Mouse (Mus musculus) heart, adult 2 months (tissue): ENCODE results near the gene Olfr279. TPM values are rescaled to one million over a fixed set of nuclear protein-coding genes. Genes with fewer than 3 reads are reported as not detected.

Experiments
- DNase-seq, 2 experiments: peaks; one replicate each; pipeline ENCODE4 v3.0.0; 2021
- H3K27ac ChIP-seq: fragments of 200-600 bp; 2 replicates; pipeline ENCODE4 v1.8.1; 2022
- H3K27me3 ChIP-seq: fragments of 200-500 bp; 2 replicates; pipeline ENCODE4 v1.6.1; 2012; ENCODE audit warnings: mild to moderate bottlenecking, low read length, inconsistent platforms, mixed read lengths; ENCODE audit not compliant: control insufficient read depth, insufficient read depth
- H3K36me3 ChIP-seq: fragments of 200-500 bp; 2 replicates; pipeline ENCODE4 v1.6.1; 2012; ENCODE audit warnings: low read length, inconsistent platforms; ENCODE audit not compliant: control insufficient read depth, insufficient read depth
- H3K4me1 ChIP-seq: fragments of 200-500 bp; 2 replicates; pipeline ENCODE4 v1.6.1; 2011; ENCODE audit warnings: low read length; ENCODE audit not compliant: control insufficient read depth, insufficient read depth
- H3K4me3 ChIP-seq: fragments of 200-600 bp; 2 replicates; pipeline ENCODE4 v1.8.1; 2022
- H3K79me2 ChIP-seq: fragments of 200-500 bp; replicated peaks from 2 replicates; pipeline ENCODE4 v1.6.1; 2012; ENCODE audit warnings: mild to moderate bottlenecking, inconsistent platforms, low read length, moderate library complexity, mixed read lengths; ENCODE audit not compliant: control insufficient read depth, insufficient read depth
- H3K9ac ChIP-seq: fragments of 200-500 bp; 2 replicates; pipeline ENCODE4 v1.6.1; 2012; ENCODE audit warnings: low read depth, mild to moderate bottlenecking, control low read depth, inconsistent platforms, low read length, mixed read lengths
- CTCF ChIP-seq: fragments of 200-600 bp; IDR thresholded peaks from 2 replicates; pipeline ENCODE4 v1.8.1; 2022; ENCODE audit warnings: antibody characterized with exemption, mild to moderate bottlenecking, moderate library complexity
- EP300 ChIP-seq: fragments of 200-500 bp; IDR thresholded peaks from 2 replicates; pipeline ENCODE4 v1.6.1; 2011; ENCODE audit warnings: low read depth, low read length, control low read depth; ENCODE audit not compliant: insufficient read depth
- POLR2A ChIP-seq: fragments of 200-500 bp; IDR thresholded peaks from 2 replicates; pipeline ENCODE4 v1.6.1; 2011; ENCODE audit warnings: mild to moderate bottlenecking, low read depth, low read length, control low read depth; ENCODE audit not compliant: insufficient read depth
- WGBS: fragments of 180-500 bp; shearing (Covaris S2); methylation state at CpG from one replicate; pipeline ENCODE4 v1.1.7; 2018; 5-methylcytosine and 5-hydroxymethylcytosine counted together
- intact Hi-C: fragments of 180-260 bp; cut with DNase I; formaldehyde crosslinking; loops from one replicate; pipeline ENCODE4 v1.15.1; 2025
- long read RNA-seq: library from polyadenylated mRNA; stranded (forward); transcript quantifications from one replicate; pipeline ENCODE4 v2.0.0, GENCODE M21; 2021
- polyA plus RNA-seq: library from polyadenylated mRNA; depleted of rRNA; stranded (reverse); fragments of >200 nt; gene quantifications from 2 replicates; pipeline ENCODE4 v1.2.3, GENCODE M21; 2012; rRNA removed
- total RNA-seq, 2 experiments: library from RNA; stranded (reverse); gene quantifications; 2 replicates each; pipeline ENCODE4 v1.2.3; 2021

The Olfr279 gene
- total RNA-seq (not detected), polyA plus RNA-seq (not detected in 2 replicates)
- long read RNA-seq, result 0 reads

DNA sequence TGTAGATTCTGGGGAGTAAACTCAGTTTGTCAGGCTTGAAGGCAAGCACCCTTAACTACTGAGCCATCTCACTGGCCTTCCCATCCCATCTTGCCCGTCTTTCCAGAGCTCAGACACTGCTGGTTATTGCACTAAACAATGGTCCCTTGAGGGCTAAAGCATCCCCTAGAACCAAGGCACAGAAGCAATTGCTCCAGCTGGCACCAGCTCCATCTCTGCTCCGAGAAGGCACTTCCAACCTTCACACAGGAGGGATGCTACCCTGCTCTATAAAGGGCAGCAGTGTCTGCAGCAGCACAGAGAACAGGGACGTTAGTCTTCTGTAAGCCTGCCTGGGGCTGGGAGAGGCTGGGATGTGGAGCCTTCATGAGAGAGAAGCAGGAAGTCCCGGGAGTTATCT is at the start of gene Olfr279:
Gene Olfr279 (plus strand): TSS at position 301 of the 400 bp plus-strand sequence.
- intact Hi-C loops, result no loop called here
- H3K79me2 ChIP-seq, result no peaks in the 10 kb centered on the region
- TF ChIP-seq POLR2A (no peak), CTCF (no peak), EP300 (no peak)
- no peaks in the 10 kb centered on the region for H3K27me3 ChIP-seq
- 0 out of 2 replicates have a peak, but pooled peaks cover 1% of the 10 kb centered on the region for H3K4me1 ChIP-seq
- H3K9ac ChIP-seq, result no peak within 1 kb of the TSS
- H3K36me3 ChIP-seq, result no peaks in the 10 kb centered on the region
- 30% methylated on average over 4 of the region's 4 CpGs for WGBS
- H3K27ac ChIP-seq, result no peak within 1 kb of the TSS
- no peak for DNase-seq
- no peak within 1 kb of the TSS for H3K4me3 ChIP-seq

DNA sequence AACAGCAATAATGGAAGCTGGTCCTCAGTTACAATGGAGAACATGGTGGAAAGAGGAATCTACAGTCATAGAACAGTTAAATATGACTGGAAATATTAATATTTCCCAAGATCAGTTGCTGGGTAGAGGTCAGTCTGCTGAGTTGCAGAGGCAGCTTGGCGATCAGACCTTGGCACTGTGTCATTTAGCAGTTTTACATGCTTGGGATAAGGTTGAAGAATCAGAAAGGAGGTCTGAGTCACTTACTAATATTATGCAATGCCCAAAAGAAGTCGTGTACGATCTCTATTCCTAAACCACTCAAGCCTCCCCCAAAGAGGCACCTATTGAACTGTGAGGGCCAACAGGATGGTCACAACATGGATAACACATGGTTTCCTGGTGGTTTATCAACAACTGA is 47.6 kb upstream of the Olfr279 start:
- WGBS, result 74% methylated on average over 3 of the region's 3 CpGs
- H3K79me2 ChIP-seq, result no peaks in the 10 kb centered on the region
- no peaks in the 10 kb centered on the region; the same call in 1 of the 2 replicates for H3K4me1 ChIP-seq
- DNase-seq, result no peak
- intact Hi-C loops, result no loop called here
- H3K27me3 ChIP-seq, result no peaks in the 10 kb centered on the region
- no peak overlapping the region for H3K9ac ChIP-seq
- H3K36me3 ChIP-seq, result no peaks in the 10 kb centered on the region
- H3K4me3 ChIP-seq, result no peak overlapping the region
- no peak for TF ChIP-seq EP300
- no peak for TF ChIP-seq POLR2A
- TF ChIP-seq CTCF, result no peak
- H3K27ac ChIP-seq, result no peak overlapping the region

GRCm38 (mm10) chr15:98448521-98448920 is 43.7 kb upstream of the Olfr279 start:
- intact Hi-C loops, result no loop called here
- Histone ChIP-seq H3K4me1 (no peaks in the 10 kb centered on the region; the same call in 1 of the 2 replicates), H3K27ac (no peak overlapping the region; the same call in 1 of the 2 replicates), H3K36me3 (no peaks in the 10 kb centered on the region), H3K79me2 (no peaks in the 10 kb centered on the region), H3K9ac (no peak overlapping the region), H3K27me3 (no peaks in the 10 kb centered on the region), H3K4me3 (no peak overlapping the region)
- 42% methylated on average over 4 of the region's 4 CpGs for WGBS
- no peak for TF ChIP-seq CTCF
- no peak for TF ChIP-seq POLR2A
- TF ChIP-seq EP300, result no peak
- DNase-seq, result peak in 1 of 2 experiments; percentile 8

GRCm38 (mm10) chr15:98452288-98452687 is 39.9 kb upstream of the Olfr279 start, which contains the start of gene Olfr281:
Gene Olfr281 (plus strand): TSS chr15:98452588.
- peaks cover 1% of the 10 kb centered on the region; the same call in 1 of the 2 replicates for H3K4me1 ChIP-seq
- no peaks in the 10 kb centered on the region for H3K36me3 ChIP-seq
- TF ChIP-seq CTCF, result no peak
- no peak for TF ChIP-seq POLR2A
- TF ChIP-seq EP300, result no peak
- no peak for DNase-seq
- H3K4me3 ChIP-seq, result no peak within 1 kb of the TSS
- WGBS, result 88% methylated on average over 7 of the region's 7 CpGs
- intact Hi-C loops, result no loop called here
- H3K27me3 ChIP-seq, result no peaks in the 10 kb centered on the region
- H3K79me2 ChIP-seq, result no peaks in the 10 kb centered on the region
- no peak within 1 kb of the TSS for H3K9ac ChIP-seq
- H3K27ac ChIP-seq, result no peak within 1 kb of the TSS

DNA sequence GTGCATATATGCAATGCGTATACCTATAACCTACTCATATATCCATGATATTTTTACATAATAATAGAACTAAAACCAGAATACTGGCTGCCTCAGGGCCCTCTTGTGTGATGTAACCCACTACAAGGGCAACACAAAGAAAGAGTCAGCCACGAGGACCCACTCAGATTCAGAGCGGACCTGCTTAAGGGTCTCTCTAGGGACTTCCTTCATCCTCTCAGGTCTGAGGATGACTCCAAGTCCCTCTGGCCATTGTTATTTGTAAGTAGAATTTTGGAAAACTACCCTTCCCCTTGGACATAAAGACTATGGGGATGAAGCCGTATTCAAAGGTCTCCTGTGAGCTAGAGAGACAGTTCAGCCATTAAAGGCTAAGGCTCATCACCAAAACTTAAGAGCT is 22.6 kb upstream of the Olfr279 start, which contains the start of gene OR5BS1P:
Gene OR5BS1P (plus strand): TSS at position 301 of the 400 bp plus-strand sequence.
- intact Hi-C loops, result no loop called here
- Histone ChIP-seq H3K79me2 (no peaks in the 10 kb centered on the region), H3K4me1 (no peaks in the 10 kb centered on the region), H3K27ac (no peak within 1 kb of the TSS), H3K27me3 (no peaks in the 10 kb centered on the region), H3K36me3 (no peaks in the 10 kb centered on the region), H3K4me3 (no peak within 1 kb of the TSS), H3K9ac (no peak within 1 kb of the TSS)
- TF ChIP-seq EP300 (no peak), POLR2A (no peak), CTCF (no peak)
- 91% methylated on average over 4 of the region's 4 CpGs for WGBS
- DNase-seq, result no peak

DNA sequence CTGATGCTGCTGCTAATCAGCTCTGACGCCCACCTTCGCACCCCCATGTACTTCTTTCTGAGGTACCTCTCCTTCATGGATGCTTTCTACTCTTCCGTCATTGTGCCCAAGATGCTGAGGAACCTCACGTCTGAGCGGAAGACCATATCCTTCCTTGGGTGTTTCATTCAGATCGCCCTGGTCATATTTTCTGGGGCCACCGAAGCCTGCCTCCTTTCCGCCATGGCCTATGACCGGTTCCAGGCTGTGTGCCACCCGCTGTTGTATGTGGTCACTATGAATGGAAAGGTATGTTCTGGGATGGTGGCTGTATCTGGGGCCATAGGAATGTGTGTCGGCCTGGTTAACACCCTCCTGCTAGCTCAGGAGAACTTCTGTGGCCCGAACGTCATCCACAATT is 20.7 kb upstream of the Olfr279 start:
- no peak overlapping the region for H3K4me3 ChIP-seq
- H3K4me1 ChIP-seq, result no peaks in the 10 kb centered on the region
- intact Hi-C loops, result loop anchor here (10.0 kb wide), 1 partner anchor 287 kb away; no protein-coding TSS in a partner anchor
- no peak for DNase-seq
- H3K27ac ChIP-seq, result no peak overlapping the region
- no peak for TF ChIP-seq EP300
- TF ChIP-seq CTCF, result no peak
- no peak for TF ChIP-seq POLR2A
- H3K36me3 ChIP-seq, result no peaks in the 10 kb centered on the region
- H3K9ac ChIP-seq, result no peak overlapping the region
- no peaks in the 10 kb centered on the region for H3K79me2 ChIP-seq
- WGBS, result 88% methylated on average over 13 of the region's 13 CpGs
- H3K27me3 ChIP-seq, result no peaks in the 10 kb centered on the region
